Mouse (Mus musculus): ENCODE measurements at regions not wholly inside any gene's neighbourhood (a gene's known extent, or its start where the extent isn't known, plus 50 kb on each side); places are given as distances from the start of the nearest gene placed in this dataset.

DNA sequence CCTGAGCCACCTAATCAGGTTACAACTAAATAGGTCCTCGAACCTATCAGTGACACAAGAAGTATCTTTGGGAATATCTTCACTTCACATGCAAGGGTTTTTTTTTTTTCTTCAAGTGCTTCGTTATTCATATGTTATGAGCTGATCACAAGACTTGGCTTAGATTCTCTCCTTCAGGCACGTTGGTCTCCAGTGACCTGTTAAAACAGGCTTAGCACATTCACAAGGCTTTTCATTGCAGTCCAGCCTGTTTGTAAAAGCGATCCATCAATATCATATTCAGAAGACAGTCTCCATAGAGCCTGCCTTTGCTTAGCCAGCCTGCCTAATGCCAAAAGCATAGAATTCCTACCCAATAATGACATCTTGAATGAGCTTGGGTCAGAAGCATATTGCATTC is 864.2 kb downstream of the Ttll7 start:
- TF ChIP-seq CTCF (IDR thresholded peaks at IDR 0.05; ENCODE audit: low read depth) (no peak), EP300 (IDR thresholded peaks at IDR 0.05; ENCODE audit: low read depth) (no peak)

All from heart, postnatal 0 days (tissue).